Mouse (Mus musculus) regulatory T cell (primary cell): ENCODE results near the gene Prr12.

ENCODE experiments used
- in situ Hi-C: fragments of 300-600 bp; cut with MboI, MseI; formaldehyde crosslinking; loops from one replicate; pipeline ENCODE4 v1.15.1; 2025; ENCODE audit warnings: high pct_unique_total_duplicates

The Prr12 gene

DNA sequence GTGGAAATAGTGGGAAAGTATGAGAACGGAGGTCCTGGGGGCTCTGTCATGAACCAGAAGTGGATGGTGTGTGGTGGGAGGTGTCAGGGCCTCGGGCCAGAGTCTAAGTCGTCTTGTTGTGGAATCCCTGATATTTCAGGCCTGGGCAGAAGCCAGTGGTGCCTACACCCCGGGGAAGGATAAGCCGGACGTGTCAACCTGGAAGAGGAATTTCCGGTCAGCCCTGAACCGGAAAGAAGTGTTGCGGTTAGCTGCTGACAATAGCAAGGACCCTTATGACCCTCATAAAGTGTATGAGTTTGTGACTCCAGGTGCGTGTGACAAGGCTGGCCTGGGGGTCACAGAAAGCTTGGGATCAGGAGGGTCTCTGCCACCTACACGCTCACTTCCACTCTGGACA lies 52.9 kb downstream of the Prr12 start:
- in situ Hi-C loops: no loop called here

DNA sequence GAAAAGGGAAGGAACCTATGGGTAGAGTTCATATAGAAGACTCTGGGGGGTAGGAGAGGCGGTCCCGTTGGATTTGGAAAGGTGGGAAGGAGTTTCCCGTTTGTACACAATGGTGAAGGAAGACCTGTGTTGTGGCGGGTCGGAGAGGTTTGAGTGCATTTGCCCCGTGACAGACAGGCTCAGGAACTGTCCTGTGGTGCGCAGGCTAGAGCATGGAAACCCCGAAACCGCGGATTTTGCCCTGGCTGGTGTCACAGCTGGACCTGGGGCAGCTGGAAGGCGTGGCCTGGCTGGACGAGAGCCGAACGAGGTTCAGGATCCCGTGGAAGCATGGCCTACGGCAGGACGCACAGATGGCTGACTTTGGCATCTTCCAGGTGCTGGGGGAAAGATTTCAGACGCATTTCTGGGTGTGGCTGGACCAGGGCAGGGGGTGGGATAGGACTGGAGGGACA lies 54.2 kb downstream of the Prr12 start, which contains the start of gene Bcl2l12:
TSS of gene Bcl2l12 (minus strand) at position 212 of the 455 bp plus-strand sequence.
- in situ Hi-C loops: no loop called here

DNA sequence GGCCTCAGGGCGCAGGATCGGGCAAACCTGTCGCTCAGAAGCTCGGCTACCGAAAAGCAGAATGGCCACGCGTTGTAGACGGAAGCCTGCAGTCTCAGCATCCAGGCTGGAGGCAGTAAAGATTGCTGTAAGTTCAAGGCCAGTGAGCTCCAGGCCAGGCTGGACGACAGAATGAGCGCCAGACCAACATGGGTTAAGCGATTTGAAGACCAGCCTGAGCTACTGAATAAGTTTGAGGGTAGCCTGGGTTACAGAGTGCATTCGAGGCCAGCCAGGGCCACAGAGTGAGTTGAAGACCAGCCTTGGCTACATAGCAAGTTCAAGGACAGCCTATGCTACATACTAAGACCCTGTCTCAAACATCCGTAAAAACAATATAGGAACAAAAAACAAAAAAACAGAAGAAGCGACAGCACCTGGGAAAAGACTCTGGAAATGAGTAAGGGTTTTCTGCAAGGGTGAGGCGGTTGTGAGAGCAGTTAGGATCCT lies 54.7 kb downstream of the Prr12 start:
- in situ Hi-C loops: no loop called here

DNA sequence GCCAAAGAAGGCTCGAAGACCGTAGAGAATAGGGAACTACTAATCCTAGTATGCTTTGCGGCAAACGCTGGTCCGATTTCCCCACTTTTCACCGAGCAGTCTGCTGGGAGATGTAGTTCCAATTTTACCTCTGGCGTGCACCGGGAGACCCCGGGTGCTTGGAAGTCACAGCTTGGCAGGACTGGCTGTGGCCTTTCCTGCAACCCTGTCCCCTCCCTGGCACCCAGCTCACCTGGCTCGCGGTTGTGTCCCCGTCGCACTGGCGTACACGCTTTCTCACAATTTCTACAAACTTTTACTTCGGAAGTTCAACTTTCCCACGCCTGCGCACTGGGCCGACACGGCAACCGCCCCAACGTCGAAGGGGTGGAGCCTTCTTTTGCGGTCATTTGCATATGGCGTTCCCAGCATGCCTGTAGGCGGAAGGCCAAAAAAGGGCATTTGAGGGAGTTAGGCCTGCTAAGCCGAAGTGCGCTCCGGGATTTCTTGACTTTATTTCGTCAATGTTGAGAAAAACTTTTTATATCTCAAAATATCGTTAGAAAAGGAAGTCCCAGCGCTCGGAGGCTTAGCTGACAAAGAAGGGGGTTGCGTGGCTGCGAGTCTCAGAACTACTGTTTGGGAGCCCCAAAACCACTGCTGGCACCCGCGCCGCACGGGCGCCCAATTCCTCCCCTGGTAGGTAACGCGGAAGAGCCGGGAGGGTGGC lies 55.3 kb downstream of the Prr12 start, which contains the start of gene Irf3:
TSS of gene Irf3 (plus strand) at position 418 of the 709 bp plus-strand sequence.
- in situ Hi-C loops: no loop called here

DNA sequence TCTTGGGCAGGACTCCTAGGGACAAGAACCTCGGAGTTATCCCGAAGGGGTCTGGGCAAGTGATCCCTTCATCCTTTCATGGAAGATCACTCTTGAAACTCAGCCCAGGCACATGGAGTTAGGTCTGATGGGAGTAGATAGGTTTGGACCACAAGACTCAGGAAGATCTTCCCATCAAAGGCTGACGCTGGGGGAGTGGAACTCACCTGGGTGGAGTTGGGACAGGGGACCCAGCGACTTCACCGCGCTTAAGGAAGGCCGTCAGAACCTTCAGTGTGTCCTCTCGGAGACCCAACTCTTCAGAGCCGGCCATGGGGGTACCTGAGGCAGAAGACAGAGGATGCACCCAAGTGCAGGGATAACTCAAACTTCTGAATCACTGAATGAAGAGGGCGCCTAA lies 56.0 kb downstream of the Prr12 start:
- in situ Hi-C loops: no loop called here

DNA sequence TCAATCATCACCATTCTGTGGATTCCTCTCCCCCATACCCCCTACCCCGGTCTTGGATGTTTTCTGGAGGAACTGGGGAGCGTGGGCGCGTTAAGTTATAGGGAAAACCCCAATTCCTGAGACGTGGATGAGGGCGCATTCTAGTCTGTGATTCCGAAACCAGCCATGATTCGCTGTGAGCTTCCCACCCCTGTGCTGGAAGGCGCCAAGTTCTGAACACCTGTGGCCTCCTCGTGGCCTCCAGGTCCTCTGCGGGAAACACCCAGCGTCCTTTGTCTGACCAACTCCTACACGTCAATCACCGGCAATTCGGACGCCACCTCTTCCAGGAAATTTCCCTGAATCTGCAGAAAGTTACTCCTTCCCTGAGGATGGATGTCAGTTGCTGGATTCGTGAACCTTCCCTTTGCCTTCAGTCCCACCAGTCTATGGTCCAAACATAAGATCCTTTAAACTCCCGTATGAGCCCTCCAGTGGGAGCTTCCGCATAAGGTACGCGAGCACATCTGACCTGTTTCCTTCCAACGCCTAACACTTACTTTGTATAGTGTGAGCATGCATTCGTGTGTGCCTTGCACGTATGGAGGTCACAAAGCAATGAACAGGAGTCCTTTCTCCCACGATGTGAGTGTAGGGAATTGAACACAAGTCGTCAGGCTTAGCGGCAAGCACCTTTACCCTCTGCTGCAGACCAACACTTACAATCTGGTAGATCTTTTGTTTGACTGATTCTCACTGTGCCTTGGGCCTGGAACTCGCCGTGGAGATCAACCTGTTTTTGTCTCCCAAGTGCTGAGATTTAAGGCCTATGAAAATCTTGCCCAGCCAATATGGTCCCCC lies 65.6 kb downstream of the Prr12 start:
- in situ Hi-C loops: no loop called here

DNA sequence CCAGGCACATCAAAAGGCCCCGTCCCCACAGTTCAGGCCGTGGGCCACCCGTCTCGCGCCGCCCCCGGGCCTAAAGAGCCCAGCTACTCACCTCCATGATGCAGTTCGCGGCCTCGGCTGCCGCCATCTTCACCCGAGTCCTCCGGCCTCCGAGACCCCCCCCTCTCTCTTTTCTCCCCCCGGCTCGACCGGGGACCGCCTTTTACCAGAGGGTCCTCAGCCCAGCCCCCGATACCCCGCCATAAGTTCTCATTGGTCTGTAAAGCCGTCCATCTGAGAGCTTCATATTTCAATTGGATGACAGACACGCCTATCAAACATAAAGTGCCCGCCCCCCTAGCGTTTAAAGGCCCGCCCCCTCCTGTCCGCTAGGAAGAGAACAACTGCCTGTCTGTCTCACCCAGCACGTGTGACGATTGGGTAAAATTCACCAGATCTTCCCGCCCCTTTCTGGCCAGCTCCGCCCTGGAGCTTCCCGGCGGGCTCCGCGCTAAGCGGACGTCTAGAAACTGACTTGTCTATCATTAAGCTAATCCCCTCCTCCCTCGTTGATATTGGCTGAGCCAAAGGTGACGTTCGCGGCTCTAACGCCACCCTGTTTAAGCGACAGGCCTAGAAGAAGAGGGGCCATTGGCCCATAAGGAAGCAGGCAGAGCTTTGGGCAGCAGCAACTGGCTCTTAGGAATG lies 66.3 kb downstream of the Prr12 start, which contains the start of gene Prmt1:
TSS of gene Prmt1 (minus strand) at position 377 of the 687 bp plus-strand sequence.
- in situ Hi-C loops: no loop called here

DNA sequence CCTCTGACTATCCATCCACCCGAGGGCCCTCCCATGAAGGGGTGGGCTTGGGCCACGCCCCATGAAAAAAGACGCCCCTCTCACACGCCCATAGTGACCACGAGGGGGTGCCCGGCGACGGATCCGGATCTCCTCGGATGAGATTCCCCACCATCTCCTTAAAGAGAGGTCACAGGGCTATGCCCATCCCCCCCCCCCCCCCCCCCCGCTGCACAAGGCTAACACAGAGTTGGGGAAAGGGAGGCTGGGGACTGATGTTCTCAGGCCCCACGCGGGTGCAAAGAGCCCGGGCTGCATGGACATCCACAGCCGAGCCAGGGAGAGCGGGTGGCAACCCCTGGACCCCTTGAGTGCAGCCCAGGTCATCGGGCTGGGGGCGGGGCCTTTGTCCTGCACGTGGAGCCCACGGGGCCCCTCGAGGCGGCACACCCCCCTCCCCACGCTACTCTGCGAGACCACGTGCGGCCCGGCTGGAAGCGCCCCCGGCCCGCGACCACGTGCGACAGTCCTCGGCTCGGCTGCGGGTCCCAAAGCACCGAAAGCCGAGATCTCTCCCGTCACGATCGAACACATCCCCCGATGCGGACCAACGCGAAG lies 67.0 kb downstream of the Prr12 start:
- in situ Hi-C loops: no loop called here

DNA sequence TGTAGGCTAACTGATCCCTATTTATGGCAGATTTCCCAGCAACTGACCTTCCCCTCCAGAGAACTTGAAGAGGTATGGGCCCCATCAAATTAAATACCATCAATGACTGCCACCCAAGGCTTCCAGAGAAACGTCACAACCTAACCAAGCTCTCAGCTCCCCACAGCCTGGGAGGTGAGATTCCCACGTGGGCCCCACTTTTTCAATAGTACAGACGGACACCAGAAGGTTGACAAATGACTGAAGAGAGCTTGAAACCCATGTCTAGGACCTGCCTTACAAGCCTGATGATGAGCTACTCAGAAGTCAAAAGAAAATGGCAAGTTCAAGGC lies 67.9 kb downstream of the Prr12 start:
- in situ Hi-C loops: no loop called here

DNA sequence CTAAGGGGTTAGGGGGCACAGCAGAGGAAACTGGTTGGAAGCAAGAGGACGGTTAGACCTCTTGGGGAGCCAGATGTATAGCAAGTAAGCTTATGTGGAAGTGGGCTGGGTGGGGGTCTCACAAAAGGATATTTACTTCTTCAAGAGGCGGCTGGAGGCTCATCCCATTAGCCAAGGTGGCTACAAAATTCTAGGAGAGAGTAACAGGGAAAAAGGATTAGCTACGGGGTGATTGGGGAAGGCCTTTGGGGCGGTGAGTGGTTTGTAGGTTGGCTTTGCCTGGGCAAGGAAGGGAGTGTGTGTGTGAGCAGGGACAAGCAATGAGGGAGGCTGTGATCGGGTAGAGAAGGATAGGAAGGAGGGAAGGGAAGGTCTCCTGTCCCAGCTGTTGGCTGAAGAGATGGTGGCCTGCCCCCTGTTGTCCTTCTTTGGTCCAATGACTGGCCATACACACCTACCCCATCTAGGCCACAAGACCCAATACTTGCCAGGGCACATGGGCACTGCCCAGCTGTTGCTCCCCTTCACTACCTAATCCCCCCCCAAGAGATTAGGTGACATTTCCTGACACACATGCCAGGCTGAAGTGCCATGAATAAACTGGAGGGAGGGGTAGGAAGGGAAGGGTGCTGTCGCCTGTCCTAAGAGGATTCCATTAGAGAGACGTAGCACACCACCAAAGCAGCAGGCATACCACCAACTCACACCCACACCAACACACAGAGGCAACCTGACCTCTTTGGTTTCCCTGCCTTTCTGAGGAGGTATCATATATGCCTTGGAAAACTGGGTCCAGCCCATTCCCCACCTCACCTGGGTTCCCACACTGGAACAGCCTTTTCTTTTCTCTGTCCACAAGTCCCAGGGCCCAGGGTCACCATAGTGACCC lies 68.5 kb downstream of the Prr12 start:
- in situ Hi-C loops: no loop called here

DNA sequence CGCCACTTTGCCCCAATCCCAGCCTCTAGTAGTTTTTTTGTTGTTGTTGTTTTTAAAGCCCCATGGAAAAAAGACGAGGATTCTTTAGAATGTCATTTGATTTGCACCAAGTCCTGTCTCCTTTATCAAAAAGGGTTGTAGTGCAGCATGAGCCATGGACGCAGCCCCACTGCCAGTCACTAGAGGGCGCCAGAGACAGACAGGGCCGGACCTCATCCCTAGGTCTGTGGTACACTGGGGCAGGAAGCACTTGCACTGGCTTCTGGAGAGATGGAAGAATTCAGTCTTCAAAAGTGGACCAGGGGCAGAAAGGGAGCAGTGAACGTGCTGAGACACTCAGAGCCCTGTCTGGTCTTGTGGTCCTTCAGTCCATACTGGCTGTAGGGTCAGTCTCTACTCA lies 69.6 kb downstream of the Prr12 start:
- in situ Hi-C loops: no loop called here

DNA sequence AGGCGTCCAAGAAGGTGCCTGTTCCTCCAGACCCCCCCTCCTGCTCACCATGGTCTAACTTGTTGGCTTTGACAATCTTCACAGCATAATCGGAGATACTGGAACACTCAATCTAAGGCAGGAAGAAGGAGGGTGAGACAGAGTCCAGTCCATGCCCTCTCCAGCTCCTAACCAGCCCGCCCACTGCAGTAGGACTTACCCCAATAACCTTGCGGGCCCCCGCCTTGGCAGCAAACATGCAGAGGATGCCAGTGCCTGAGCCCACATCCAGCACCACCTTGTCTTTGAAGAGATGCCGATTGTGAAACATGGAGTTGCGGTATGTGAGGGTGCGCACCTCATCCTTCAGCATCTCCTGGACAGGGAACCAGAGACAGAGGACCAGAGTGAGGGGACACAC lies 71.1 kb downstream of the Prr12 start:
- in situ Hi-C loops: no loop called here

DNA sequence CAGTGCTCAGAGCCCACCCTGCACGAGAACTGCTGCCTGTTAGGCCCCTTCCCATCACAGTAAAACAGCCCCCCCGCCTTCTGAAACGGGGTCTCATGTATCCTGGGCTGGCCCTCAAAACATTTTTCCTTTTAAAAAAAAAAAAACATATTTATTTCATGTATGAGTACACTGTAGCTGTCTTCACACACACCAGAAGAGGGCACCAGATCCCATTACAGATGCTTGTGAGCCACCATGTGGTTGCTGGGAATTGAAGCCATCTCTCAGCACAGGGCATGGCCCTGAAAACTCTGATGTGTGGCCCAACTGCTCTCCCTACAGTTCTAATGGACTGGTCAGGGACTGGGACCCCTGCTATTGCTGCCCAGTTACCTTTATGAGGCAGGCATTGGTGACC lies 74.4 kb downstream of the Prr12 start:
- in situ Hi-C loops: no loop called here
